Mouse (Mus musculus) CD4-positive helper T cell, adult 2 months (primary cell): ENCODE results near the gene Cd200r2.
"Not testable (repeated sequence)": the region's sequence is repeated elsewhere in the genome, so short reads cannot be mapped to it uniquely, and the experiment has no call there.

Source experiments
- DNase-seq: peaks from one replicate; pipeline ENCODE4 v3.0.0-alpha.2; 2012; ENCODE audit warnings: low read depth, missing footprints, low spot score

Gene Cd200r2

GRCm38 (mm10) chr16:44866797-44867196 lies at the start of gene Cd200r2:
TSS of gene Cd200r2 (plus strand) at chr16:44867097.
- no peak for DNase-seq

GRCm38 (mm10) chr16:44818010-44818409 lies 48.9 kb upstream of the Cd200r2 start:
- no peak for DNase-seq

- DNase-seq: no peak
These were observed 46.4 kb upstream of the Cd200r2 start for GRCm38 (mm10) chr16:44820545-44820944.

- no peak for DNase-seq
These were observed 34.6 kb upstream of the Cd200r2 start for GRCm38 (mm10) chr16:44832286-44832685.

GRCm38 (mm10) chr16:44833189-44833588 lies 33.7 kb upstream of the Cd200r2 start:
- not testable (repeated sequence) for DNase-seq

- peak; percentile 10 for DNase-seq
These were observed 8.3 kb downstream of the Cd200r2 start for GRCm38 (mm10) chr16:44875178-44875577.

GRCm38 (mm10) chr16:44876625-44877024 lies 9.7 kb downstream of the Cd200r2 start:
- DNase-seq: no peak

- no peak for DNase-seq
These were observed 10.7 kb downstream of the Cd200r2 start for GRCm38 (mm10) chr16:44877595-44877994.

GRCm38 (mm10) chr16:44890814-44891213 lies 23.9 kb downstream of the Cd200r2 start:
- DNase-seq: no peak

GRCm38 (mm10) chr16:44932016-44932415 lies 65.1 kb downstream of the Cd200r2 start:
- DNase-seq: no peak

GRCm38 (mm10) chr16:44943468-44943867 lies 76.6 kb downstream of the Cd200r2 start, which contains the start of gene Cd200r3:
TSS of gene Cd200r3 (plus strand) at chr16:44943678.
- DNase-seq: no peak

- no peak for DNase-seq
These were observed 84.6 kb downstream of the Cd200r2 start for GRCm38 (mm10) chr16:44951360-44952114.

- DNase-seq: no peak
These were observed 95.4 kb downstream of the Cd200r2 start for GRCm38 (mm10) chr16:44962296-44962695.

GRCm38 (mm10) chr16:44962777-44963176 lies 95.9 kb downstream of the Cd200r2 start:
- peak; percentile 40 for DNase-seq

GRCm38 (mm10) chr16:44964526-44965374 lies 97.9 kb downstream of the Cd200r2 start:
- peak; percentile 54 for DNase-seq

GRCm38 (mm10) chr16:44965428-44965827 lies 98.5 kb downstream of the Cd200r2 start:
- peak; percentile 71 for DNase-seq
